Mouse (Mus musculus): ENCODE data around the gene Tnni2. TPM values are rescaled to one million over a fixed set of nuclear protein-coding genes. Genes with fewer than 3 reads are reported as not detected.
A peak's percentile ranks its signal among the peaks of the same experiment; 100 is the strongest.

Gene Tnni2
- polyA plus RNA-seq, 1 experiment = 223 TPM

GRCm38 (mm10) chr7:142483136-142483535 is 41.5 kb downstream of the Tnni2 start:
- DNase-seq = no peak

GRCm38 (mm10) chr7:142484780-142485179 is 43.2 kb downstream of the Tnni2 start:
- WGBS = 52% methylated on average over 12 of the region's 12 CpGs
- Histone ChIP-seq H3K4me3 (replicated peaks; ENCODE audit: extremely low read depth, low read depth, low read length) (no peak overlapping the region), H3K4me1 (ENCODE audit: control insufficient read depth, insufficient read depth, low read length) (no peaks in the 10 kb centered on the region)
- TF ChIP-seq POLR2A (IDR thresholded peaks at IDR 0.05; ENCODE audit: borderline replicate concordance, extremely low read depth, low read depth, low read length) (no peak), CTCF (IDR thresholded peaks at IDR 0.05; ENCODE audit: insufficient read depth, low read length) (no peak)
- DNase-seq = no peak

More at GRCm38 (mm10) chr7:142483136-142483535, 41.5 kb downstream of the Tnni2 start:
- no peak for TF ChIP-seq POLR2A (IDR thresholded peaks at IDR 0.05; ENCODE audit: borderline replicate concordance, extremely low read depth, low read depth, low read length)
- TF ChIP-seq CTCF (IDR thresholded peaks at IDR 0.05; ENCODE audit: insufficient read depth, low read length) = no peak
- WGBS = 70% methylated on average over 11 of the region's 11 CpGs
- Histone ChIP-seq H3K4me3 (replicated peaks; ENCODE audit: extremely low read depth, low read depth, low read length) (no peak overlapping the region), H3K4me1 (ENCODE audit: control insufficient read depth, insufficient read depth, low read length) (no peaks in the 10 kb centered on the region)

GRCm38 (mm10) chr7:142486751-142487162 is 45.1 kb downstream of the Tnni2 start:
- no peak overlapping the region for H3K4me3 ChIP-seq (replicated peaks; ENCODE audit: extremely low read depth, low read depth, low read length)
- 81% methylated on average over 8 of the region's 8 CpGs for WGBS
- no peak for TF ChIP-seq POLR2A (IDR thresholded peaks at IDR 0.05; ENCODE audit: borderline replicate concordance, extremely low read depth, low read depth, low read length)
- TF ChIP-seq CTCF (IDR thresholded peaks at IDR 0.05; ENCODE audit: insufficient read depth, low read length) = no peak
- no peak for DNase-seq
- no peaks in the 10 kb centered on the region for H3K4me1 ChIP-seq (ENCODE audit: control insufficient read depth, insufficient read depth, low read length)

GRCm38 (mm10) chr7:142487341-142487859 is 45.8 kb downstream of the Tnni2 start:
- DNase-seq = no peak
- no peaks in the 10 kb centered on the region for H3K4me1 ChIP-seq (ENCODE audit: control insufficient read depth, insufficient read depth, low read length)
- TF ChIP-seq POLR2A (IDR thresholded peaks at IDR 0.05; ENCODE audit: borderline replicate concordance, extremely low read depth, low read depth, low read length) = no peak
- TF ChIP-seq CTCF (IDR thresholded peaks at IDR 0.05; ENCODE audit: insufficient read depth, low read length) = peak; percentile 27; the same call in 1 of the 2 replicates
- H3K4me3 ChIP-seq (replicated peaks; ENCODE audit: extremely low read depth, low read depth, low read length) = no peak overlapping the region
- 36% methylated on average over 9 of the region's 9 CpGs for WGBS

GRCm38 (mm10) chr7:142488053-142488452 is 46.4 kb downstream of the Tnni2 start:
- Histone ChIP-seq H3K4me1 (ENCODE audit: control insufficient read depth, insufficient read depth, low read length) (no peaks in the 10 kb centered on the region), H3K4me3 (replicated peaks; ENCODE audit: extremely low read depth, low read depth, low read length) (no peak overlapping the region)
- no peak for TF ChIP-seq POLR2A (IDR thresholded peaks at IDR 0.05; ENCODE audit: borderline replicate concordance, extremely low read depth, low read depth, low read length)
- no peak for TF ChIP-seq CTCF (IDR thresholded peaks at IDR 0.05; ENCODE audit: insufficient read depth, low read length)
- no peak for DNase-seq
- 92% methylated on average over 3 of the region's 3 CpGs for WGBS

- no peak for TF ChIP-seq CTCF (IDR thresholded peaks at IDR 0.05; ENCODE audit: insufficient read depth, low read length)
- TF ChIP-seq POLR2A (IDR thresholded peaks at IDR 0.05; ENCODE audit: borderline replicate concordance, extremely low read depth, low read depth, low read length) = no peak
- DNase-seq = no peak
- H3K4me3 ChIP-seq (replicated peaks; ENCODE audit: extremely low read depth, low read depth, low read length) = no peak overlapping the region
- H3K4me1 ChIP-seq (ENCODE audit: control insufficient read depth, insufficient read depth, low read length) = no peaks in the 10 kb centered on the region
- 82% methylated on average over 8 of the region's 8 CpGs for WGBS
Observed at GRCm38 (mm10) chr7:142493535-142493934, 51.9 kb downstream of the Tnni2 start.

Other genes with a start within 250 kb of the Tnni2 start
- not detected in 2 replicates for gene Krtap5-3, start 240.4 kb upstream of the Tnni2 start, polyA plus RNA-seq (2012; rRNA removed)
- not detected in 2 replicates for gene Gm7579, start 229.9 kb upstream of the Tnni2 start, polyA plus RNA-seq (2012; rRNA removed)
- 0.28 and 0.30 TPM in 2 replicates for gene Krtap5-5, start 211.8 kb upstream of the Tnni2 start, polyA plus RNA-seq (2012; rRNA removed)
- not detected in 2 replicates for gene Gm40460, start 200.7 kb upstream of the Tnni2 start, polyA plus RNA-seq (2012; rRNA removed)
- not detected in 2 replicates for gene Gm2431, start 183.5 kb upstream of the Tnni2 start, polyA plus RNA-seq (2012; rRNA removed)
- not detected in 2 replicates for gene Gm4559, start 167.4 kb upstream of the Tnni2 start, polyA plus RNA-seq (2012; rRNA removed)
- not detected in 2 replicates for gene Krtap5-1, start 144.7 kb upstream of the Tnni2 start, polyA plus RNA-seq (2012; rRNA removed)
- gene Krtap5-4, start 138.3 kb upstream of the Tnni2 start, polyA plus RNA-seq (2012; rRNA removed) = not detected in 2 replicates
- gene Ifitm10, start 68.1 kb upstream of the Tnni2 start, polyA plus RNA-seq (2012; rRNA removed) = 48.5 and 49.1 TPM in 2 replicates
- 0.24 TPM in 1 of 2 replicates, not detected in the other for gene Gm49369, start 59.1 kb upstream of the Tnni2 start, polyA plus RNA-seq (2012; rRNA removed)
- 689 and 921 TPM in 2 replicates for gene Ctsd, start 53.8 kb upstream of the Tnni2 start, polyA plus RNA-seq (2012; rRNA removed)
- gene Syt8, start 7.0 kb upstream of the Tnni2 start, polyA plus RNA-seq (2012; rRNA removed) = 0.19 and 8.6 TPM in 2 replicates
- gene Lsp1, start 19.0 kb downstream of the Tnni2 start, polyA plus RNA-seq (2012; rRNA removed) = 131 and 188 TPM in 2 replicates
- gene Tnnt3, start 57.0 kb downstream of the Tnni2 start, polyA plus RNA-seq (2012; rRNA removed) = 4.1 and 64.7 TPM in 2 replicates
- gene Mrpl23, start 90.9 kb downstream of the Tnni2 start, polyA plus RNA-seq (2012; rRNA removed) = 8.0 and 10.3 TPM in 2 replicates
- 16.9 and 25.4 TPM in 2 replicates for gene Igf2, start 225.0 kb downstream of the Tnni2 start, polyA plus RNA-seq (2012; rRNA removed)
- 0.02 TPM in 1 of 2 replicates, not detected in the other for gene Gm49394, start 228.1 kb downstream of the Tnni2 start, polyA plus RNA-seq (2012; rRNA removed)

Measured in lung, adult 2 months (tissue).